Mouse (Mus musculus) T-helper 2 cell (primary cell): ENCODE results near the gene Gm6993.

Source experiments
- in situ Hi-C: fragments of 300-600 bp; cut with MboI, MseI; formaldehyde crosslinking; loops from one replicate; pipeline ENCODE4 v1.15.1; 2025; ENCODE audit warnings: high pct_unique_total_duplicates

Gm6993 gene

DNA sequence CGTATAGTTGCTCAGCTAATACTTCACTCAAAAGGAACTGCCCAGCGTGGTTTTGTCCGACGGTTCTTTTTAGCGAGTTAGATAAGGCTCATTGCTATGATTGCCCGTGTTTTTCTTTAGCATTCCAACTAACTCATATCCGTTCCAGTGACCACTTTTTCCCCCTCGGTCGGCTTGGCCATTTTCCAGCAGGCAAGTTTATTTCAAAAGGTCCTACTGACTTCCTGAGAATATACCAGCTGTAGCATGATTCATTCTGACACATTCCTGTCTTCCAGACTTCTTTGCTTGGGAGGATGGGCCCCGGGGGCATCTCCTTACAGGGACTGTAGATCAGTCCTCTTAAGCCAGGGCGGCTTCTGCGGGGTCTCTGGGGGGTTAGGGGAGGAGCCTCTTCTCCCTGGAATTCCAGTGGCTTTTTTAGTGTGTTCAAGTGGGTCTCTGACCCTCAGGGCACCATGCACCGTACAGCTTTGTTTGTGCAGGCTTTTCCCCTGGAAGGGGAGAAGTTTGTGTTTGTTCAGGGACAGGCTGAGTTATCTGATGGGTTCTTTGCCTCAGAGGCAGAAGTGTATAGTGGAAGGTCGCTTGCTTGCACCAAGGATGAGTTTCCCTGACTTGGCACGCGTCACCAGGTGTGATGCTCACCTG, 30.9 kb downstream of the Gm6993 start:
- in situ Hi-C loops = no loop called here

DNA sequence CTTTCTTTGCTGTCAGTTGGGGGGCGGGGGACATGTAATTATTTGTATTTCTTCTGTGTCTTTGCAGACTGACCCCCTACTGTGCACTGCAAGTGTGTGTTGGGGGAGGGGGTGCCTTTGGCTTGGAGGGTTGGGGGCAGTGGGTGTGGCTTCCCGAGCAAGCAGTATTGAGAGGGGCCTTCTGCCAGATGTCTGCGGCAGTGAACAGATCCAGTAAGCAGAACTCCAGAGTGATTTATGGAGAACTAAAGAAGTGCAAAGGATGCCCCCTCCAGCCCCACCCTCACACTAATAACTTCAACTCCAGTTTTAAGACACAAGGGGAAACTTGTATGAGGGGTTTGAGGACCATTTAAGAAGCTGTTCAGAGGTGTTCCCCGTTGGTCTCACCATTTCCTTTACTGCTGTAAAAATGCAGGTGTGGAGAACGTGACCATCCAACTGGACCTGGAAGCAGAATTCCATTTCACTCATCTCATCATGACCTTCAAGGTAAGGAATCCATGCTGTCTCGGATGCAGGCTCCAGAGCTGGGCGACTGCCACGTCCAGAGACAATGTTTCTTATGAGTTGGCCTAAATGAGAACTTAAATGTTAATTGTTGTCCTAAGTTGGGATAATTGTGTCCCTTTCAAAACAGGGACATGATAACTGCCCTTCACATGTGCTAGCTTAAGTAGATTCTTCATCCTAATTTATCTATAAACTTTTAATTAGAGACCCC, 31.6 kb downstream of the Gm6993 start:
- in situ Hi-C loops = no loop called here

DNA sequence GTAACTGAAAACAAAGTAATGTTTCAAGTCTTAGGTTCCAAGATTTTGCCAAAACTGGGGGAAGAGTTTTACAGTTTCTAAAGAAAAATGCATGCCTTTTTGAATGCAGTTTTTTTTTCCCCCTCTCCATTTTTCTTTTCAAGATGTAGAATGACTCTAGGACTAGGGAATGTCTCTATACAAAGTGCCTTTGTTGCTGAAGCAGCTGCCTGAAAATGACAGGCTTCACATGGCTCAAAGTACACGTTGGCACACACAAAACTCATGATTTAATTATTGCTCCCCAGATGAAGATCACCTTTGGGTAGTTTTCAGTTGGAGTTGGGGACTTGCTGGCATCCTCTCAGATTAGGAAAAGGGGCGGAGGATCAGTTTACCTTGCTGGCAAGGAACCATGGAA, 32.3 kb downstream of the Gm6993 start:
- in situ Hi-C loops = no loop called here

DNA sequence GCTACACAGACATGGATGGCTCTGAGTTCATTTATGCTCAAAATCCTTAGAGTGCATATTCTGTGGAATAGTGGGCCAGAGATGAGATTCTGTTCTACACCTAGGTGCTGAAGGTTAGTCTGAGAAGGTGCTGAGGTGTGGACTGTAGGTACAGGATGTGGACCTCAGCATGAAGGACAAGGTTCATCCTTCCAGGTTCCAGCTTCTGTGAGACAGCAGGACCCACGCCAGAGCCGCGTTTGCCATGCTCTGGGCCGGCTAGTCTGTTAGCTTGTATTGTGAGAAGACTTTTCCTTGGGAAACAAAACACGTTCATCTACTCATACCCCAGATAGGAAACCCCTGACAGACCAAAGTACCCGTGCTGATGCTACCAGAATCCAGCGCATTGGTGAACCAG, 33.1 kb downstream of the Gm6993 start:
- in situ Hi-C loops = no loop called here

DNA sequence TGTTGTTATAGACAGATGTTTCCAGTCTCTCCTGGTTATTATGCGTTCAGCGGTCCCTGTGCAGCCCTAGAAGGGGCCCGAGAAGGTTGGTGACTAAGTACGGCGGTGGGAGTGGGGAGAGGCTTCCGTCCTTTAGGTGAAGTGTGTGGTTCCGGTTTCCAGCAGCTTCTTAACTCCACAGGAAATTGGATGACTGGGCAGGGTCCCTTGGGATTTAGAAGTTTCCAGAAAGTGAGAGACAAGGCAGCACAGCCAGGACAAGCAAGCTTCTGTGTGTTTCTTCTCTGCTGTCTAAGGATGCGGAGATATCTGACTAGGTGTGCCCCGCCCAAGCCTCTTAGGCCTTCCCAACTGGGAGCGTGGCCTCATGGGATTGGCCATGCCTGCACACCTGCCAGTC, 34.8 kb downstream of the Gm6993 start:
- in situ Hi-C loops = no loop called here

DNA sequence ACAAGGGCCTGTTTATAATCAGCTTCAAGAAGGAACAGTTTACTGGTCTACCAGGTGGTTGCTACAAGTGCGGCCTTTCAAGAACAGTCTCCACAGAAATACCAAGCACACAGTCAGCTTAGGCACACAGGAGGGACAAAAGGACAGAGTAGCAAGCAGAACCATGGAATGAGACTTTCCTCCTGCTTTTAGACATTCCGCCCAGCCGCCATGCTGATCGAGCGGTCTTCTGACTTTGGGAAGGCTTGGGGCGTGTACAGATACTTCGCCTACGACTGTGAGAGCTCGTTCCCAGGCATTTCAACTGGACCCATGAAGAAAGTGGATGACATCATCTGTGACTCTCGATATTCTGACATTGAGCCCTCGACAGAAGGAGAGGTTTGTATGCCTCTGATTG, 37.7 kb downstream of the Gm6993 start:
- in situ Hi-C loops = no loop called here

DNA sequence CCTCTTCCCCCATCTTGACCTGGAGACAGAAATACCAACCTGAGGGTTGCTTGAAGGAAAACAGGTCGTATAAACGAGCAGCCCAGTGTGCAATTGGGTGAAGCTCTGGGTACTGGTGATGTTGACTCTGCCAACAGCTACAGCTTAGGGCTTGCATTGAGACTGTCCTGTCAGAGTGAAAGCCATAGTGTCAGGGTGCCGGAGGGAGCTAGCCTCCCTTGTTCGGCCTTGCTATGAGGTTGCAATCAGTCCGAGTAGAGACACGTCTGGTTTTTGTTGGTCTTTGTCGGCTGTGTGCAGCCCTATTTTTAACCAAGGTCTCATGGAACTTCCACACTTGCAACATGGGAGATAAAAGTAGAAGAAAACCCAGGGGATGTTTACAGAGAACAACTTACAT, 39.7 kb downstream of the Gm6993 start:
- in situ Hi-C loops = no loop called here

DNA sequence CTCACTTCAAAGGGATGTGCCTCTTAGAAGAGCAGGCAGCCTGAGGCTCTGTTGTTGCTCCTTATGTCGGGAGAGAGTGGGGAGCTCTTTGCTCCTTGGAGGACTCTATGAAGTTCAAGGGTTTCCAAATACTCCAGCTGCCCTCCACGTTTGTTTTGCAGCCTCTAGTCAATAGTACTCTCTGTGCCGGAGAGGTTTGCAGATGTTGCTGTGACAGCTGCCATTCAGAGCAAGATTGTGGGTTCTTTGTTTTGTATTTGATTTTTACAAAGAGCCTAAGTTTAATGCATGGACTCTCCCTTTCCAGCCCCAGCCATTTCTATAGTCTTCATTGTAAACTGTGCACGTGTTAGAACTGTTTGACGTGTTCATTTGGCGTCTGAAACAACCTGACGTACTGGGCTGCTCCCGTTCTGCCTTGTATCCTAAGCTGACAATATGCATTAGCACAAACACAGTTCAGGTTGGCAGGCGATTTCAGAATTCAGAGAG, 40.6 kb downstream of the Gm6993 start:
- in situ Hi-C loops = no loop called here

DNA sequence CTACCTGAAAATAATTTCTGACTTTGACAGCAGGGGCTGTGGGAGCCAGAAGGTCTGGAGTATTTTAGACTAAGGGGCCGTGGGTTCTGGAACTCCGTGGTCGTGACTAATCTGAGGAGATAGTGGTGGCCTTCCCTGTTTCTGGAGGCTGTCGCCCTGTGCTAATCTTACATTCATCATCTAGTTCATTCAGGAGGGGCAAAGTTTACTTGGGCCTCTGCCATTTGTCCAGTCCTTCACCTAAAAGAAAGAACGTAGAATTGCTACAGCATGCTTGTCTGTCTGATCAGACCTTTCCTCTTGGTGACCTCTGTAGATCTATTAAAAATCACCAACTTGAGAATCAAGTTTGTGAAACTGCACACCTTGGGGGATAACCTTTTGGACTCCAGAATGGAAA, 41.7 kb downstream of the Gm6993 start:
- in situ Hi-C loops = no loop called here

DNA sequence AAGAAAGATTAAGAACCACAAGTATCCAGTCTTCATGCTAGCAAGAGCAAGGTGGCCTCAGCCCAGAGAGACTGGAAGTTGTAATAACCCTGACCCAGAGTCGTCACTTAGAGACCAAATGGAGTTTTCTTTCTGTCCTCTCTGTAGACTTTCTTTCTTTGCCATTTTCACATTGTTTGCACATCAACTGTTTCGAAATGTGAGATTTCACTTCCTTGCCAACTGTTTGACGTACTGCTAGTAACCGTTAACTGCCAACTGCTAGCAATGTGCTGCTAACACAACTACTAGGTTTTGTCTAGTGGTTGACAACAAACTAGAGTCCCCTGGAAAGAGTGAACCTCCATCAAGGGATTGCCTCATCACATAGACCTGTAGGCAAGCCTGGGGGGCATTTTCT, 42.6 kb downstream of the Gm6993 start:
- in situ Hi-C loops = no loop called here

DNA sequence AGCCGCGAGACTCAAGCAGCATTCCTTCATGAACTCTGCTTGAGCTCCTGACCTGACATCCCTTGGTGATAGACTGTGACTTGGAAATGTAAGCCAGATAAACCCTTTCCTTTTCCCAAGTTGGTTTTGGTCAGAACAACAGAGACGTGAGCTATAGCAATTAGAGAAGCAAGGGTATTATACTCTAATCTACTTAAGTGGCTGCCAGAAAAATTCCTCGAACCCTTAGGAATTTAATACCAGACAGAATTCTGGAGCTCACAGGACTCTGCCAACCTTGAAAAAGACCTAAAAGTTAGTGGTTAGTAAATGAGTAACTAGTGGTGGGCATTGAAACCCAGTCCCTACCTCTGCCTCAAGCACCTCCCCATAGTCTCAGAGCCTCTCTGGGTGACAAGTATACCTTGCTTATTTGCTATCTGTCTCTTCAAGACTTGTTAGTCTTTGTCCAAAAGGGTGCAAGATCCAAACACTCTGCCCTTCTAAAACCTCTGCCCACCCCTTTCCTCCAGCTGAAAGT, 43.1 kb downstream of the Gm6993 start:
- in situ Hi-C loops = no loop called here

DNA sequence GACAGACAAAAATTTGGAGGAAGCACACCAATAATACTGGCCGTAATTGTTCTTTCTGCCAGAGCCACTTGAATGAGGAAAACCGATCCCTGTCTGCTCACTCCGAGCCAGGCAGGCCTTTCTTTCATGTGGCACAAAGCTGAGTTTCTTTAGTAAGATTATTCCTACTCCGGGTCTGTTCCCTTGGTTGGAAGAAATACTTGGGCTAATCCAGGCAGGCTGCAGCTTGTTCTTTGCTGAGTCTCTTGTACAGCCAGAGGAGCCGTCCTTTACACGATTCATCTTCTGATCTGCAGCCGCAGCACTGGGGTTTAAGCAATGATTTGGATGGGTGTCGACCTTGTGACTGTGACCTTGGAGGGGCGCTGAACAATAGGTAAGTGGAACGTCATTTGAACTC, 48.5 kb downstream of the Gm6993 start:
- in situ Hi-C loops = no loop called here
